Comparison of ENCODE assay signal across 8 mouse cellular contexts in genomic region chr10:42274712-42275400, GRCm38 (mm10). TPM values are rescaled to one million over a fixed set of nuclear protein-coding genes. Genes with fewer than 3 reads are reported as not detected.
DNase-seq lines count a peak whose midpoint lies in the region; ATAC-seq and TF ChIP-seq lines count a peak whose summit lies in the region.

No protein-coding gene starts in this region.

- peaks cover 32% of the 10 kb centered on the region for H3K36me3 ChIP-seq in heart, adult 2 months (ENCODE audit: control insufficient read depth, insufficient read depth, low read length)
- no peaks in the 10 kb centered on the region for H3K36me3 ChIP-seq in forebrain, embryonic 13.5 days (ENCODE audit: poor library complexity, severe bottlenecking)
- no peaks in the 10 kb centered on the region for H3K36me3 ChIP-seq in intestine, embryonic 16.5 days (ENCODE audit: control insufficient read depth, insufficient read depth, low read length)
- peaks cover 27% of the 10 kb centered on the region for H3K36me3 ChIP-seq in liver, postnatal 0 days (replicated peaks; ENCODE audit: insufficient read depth, low read length)

- H3K27me3 ChIP-seq in heart, adult 2 months (ENCODE audit: control insufficient read depth, insufficient read depth, low read length): no peaks in the 10 kb centered on the region
- H3K27me3 ChIP-seq in forebrain, embryonic 13.5 days: peaks cover 25% of the 10 kb centered on the region
- H3K27me3 ChIP-seq in intestine, embryonic 16.5 days (replicated peaks; ENCODE audit: control insufficient read depth, insufficient read depth, low read length): no peaks in the 10 kb centered on the region
- H3K27me3 ChIP-seq in liver, postnatal 0 days (ENCODE audit: insufficient read depth, low read length): peaks cover 3% of the 10 kb centered on the region; the same call in 1 of the 2 replicates

- no peak for TF ChIP-seq POLR2A in heart, adult 2 months (IDR thresholded peaks at IDR 0.05; ENCODE audit: insufficient read depth, low read depth, low read length)

- intact Hi-C loops in heart, adult 2 months (cut with DNase I): loop anchor here (2.0 to 5.0 kb wide), 6 partner anchors 70 to 463 kb away; no protein-coding TSS in a partner anchor

- peaks cover 12% of the 10 kb centered on the region for H3K4me1 ChIP-seq in heart, adult 2 months (ENCODE audit: control insufficient read depth, insufficient read depth, low read length)
- H3K4me1 ChIP-seq in forebrain, embryonic 13.5 days: peaks cover 40% of the 10 kb centered on the region
- peaks cover 43% of the 10 kb centered on the region for H3K4me1 ChIP-seq in intestine, embryonic 16.5 days (ENCODE audit: control insufficient read depth, insufficient read depth, low read length)
- peaks cover 42% of the 10 kb centered on the region for H3K4me1 ChIP-seq in liver, postnatal 0 days (ENCODE audit: insufficient read depth)

- peak in 1 of 2 experiments; percentile 56 for DNase-seq in heart, adult 2 months
- no peak for DNase-seq in heart, adult 9 months (ENCODE audit: low spot score in 2 of 2)
- peak; percentile 40 for DNase-seq in adrenal gland, postnatal 25 days
- peak; percentile 59 for DNase-seq in liver, postnatal 0 days
- peak; percentile 22 for DNase-seq in right cerebral cortex, postnatal 4 days

- H3K9ac ChIP-seq in heart, adult 2 months (ENCODE audit: low read depth, low read length): peak overlapping the region; percentile 98
- peak overlapping the region; percentile 77 for H3K9ac ChIP-seq in forebrain, embryonic 13.5 days
- H3K9ac ChIP-seq in intestine, embryonic 16.5 days (ENCODE audit: low read depth, low read length): peak overlapping the region; percentile 93
- peak overlapping the region; percentile 95 for H3K9ac ChIP-seq in liver, postnatal 0 days (replicated peaks)

- H3K79me2 ChIP-seq in heart, adult 2 months (replicated peaks; ENCODE audit: control insufficient read depth, insufficient read depth, low read length): peaks cover 4% of the 10 kb centered on the region; the same call in 1 of the 2 replicates

- peak overlapping the region; percentile 99 for H3K4me2 ChIP-seq in forebrain, embryonic 13.5 days
- H3K4me2 ChIP-seq in intestine, embryonic 16.5 days (ENCODE audit: low read depth, low read length): peak overlapping the region; percentile 97
- H3K4me2 ChIP-seq in liver, postnatal 0 days (ENCODE audit: low read depth, low read length): peak overlapping the region; percentile 100

- WGBS in heart, adult 2 months: 7% methylated on average over 65 of the region's 65 CpGs
- under 1% methylated on average over 65 of the region's 65 CpGs for WGBS in forebrain, embryonic 13.5 days
- WGBS in intestine, embryonic 16.5 days: 3% methylated on average over 65 of the region's 65 CpGs
- 2% methylated on average over 59 of the region's 65 CpGs for WGBS in liver, postnatal 0 days (ENCODE audit: insufficient replicate concordance)

- no peak for TF ChIP-seq EP300 in heart, adult 2 months (IDR thresholded peaks at IDR 0.05; ENCODE audit: insufficient read depth, low read depth, low read length)
- TF ChIP-seq EP300 in liver, postnatal 0 days (IDR thresholded peaks at IDR 0.05; ENCODE audit: low read depth): no peak

- peak overlapping the region; percentile 100 for H3K27ac ChIP-seq in heart, adult 2 months
- 0 out of 2 replicates have a peak overlapping the region, but pooled peaks have one; percentile 99 for H3K27ac ChIP-seq in forebrain, embryonic 13.5 days
- H3K27ac ChIP-seq in intestine, embryonic 16.5 days (ENCODE audit: low read length): peak overlapping the region; percentile 99
- H3K27ac ChIP-seq in liver, postnatal 0 days (ENCODE audit: low read depth): peak overlapping the region; percentile 96

- H3K9me3 ChIP-seq in forebrain, embryonic 13.5 days (replicated peaks): no peaks in the 10 kb centered on the region
- H3K9me3 ChIP-seq in intestine, embryonic 16.5 days (ENCODE audit: control insufficient read depth, low read length): no peaks in the 10 kb centered on the region
- no peaks in the 10 kb centered on the region for H3K9me3 ChIP-seq in liver, postnatal 0 days (ENCODE audit: low read length)

- ATAC-seq in forebrain, embryonic 13.5 days: no peak
- no peak for ATAC-seq in intestine, embryonic 16.5 days
- no peak for ATAC-seq in liver, postnatal 0 days
- ATAC-seq in megakaryocyte progenitor cell, adult 5-6 weeks (replicated peaks; ENCODE audit: poor library complexity): no peak

- TF ChIP-seq CTCF in heart, adult 2 months (IDR thresholded peaks at IDR 0.05): no peak
- TF ChIP-seq CTCF in liver, postnatal 0 days (IDR thresholded peaks at IDR 0.05; ENCODE audit: low read depth): no peak

- H3K4me3 ChIP-seq in heart, adult 2 months: peak overlapping the region; percentile 90
- peak overlapping the region; percentile 68 for H3K4me3 ChIP-seq in forebrain, embryonic 13.5 days
- peak overlapping the region; percentile 82 for H3K4me3 ChIP-seq in intestine, embryonic 16.5 days (ENCODE audit: low read length)
- H3K4me3 ChIP-seq in liver, postnatal 0 days (ENCODE audit: low read depth, low read length): peak overlapping the region; percentile 96

RNA-seq across cellular contexts. Expression of gene Foxo3, which starts 1.7 kb away (rescaled TPM):
- 10 to 100 TPM; 72.5 to 89.5 TPM for total RNA-seq in heart, adult 2 months (2021)
- polyA plus RNA-seq in heart, adult 2 months (2012; rRNA removed): 26.7 and 32.7 TPM in 2 replicates
- total RNA-seq in adrenal gland, postnatal 25 days (2021): 56.1 and 56.7 TPM in 2 replicates
- 3.4 and 3.8 TPM in 2 replicates for polyA plus RNA-seq in forebrain, embryonic 13.5 days (2015; fragmentation: Nextera tagmentation; extraction: Ambion mirVana)
- polyA plus RNA-seq in intestine, embryonic 16.5 days (2015; fragmentation: Nextera tagmentation; extraction: Ambion mirVana): 4.8 and 5.6 TPM in 2 replicates
- 8.4 and 9.4 TPM in 2 replicates for polyA plus RNA-seq in liver, postnatal 0 days (2015; fragmentation: Nextera tagmentation; extraction: Ambion mirVana)
- total RNA-seq in megakaryocyte progenitor cell, adult 5-6 weeks (2015): 19.9 and 23.7 TPM in 2 replicates
- 20.1 and 22.8 TPM in 2 replicates for total RNA-seq in megakaryocyte progenitor cell, adult 5-6 weeks (2017)

Comparison
In these comparisons a context has a peak if more than half of its experiments do, and no peak if none do; other contexts are left out.
1. DNase-seq: peak in adrenal gland, postnatal 25 days (single experiment), liver, postnatal 0 days (single experiment) and right cerebral cortex, postnatal 4 days (single experiment); none in heart, adult 9 months (0 of 2).
2. Peak in every context shown above with its lines, with median percentiles within 50 percentile points of each other: H3K27ac ChIP-seq, H3K4me3 ChIP-seq, H3K9ac ChIP-seq and H3K4me2 ChIP-seq.